In genomic region chr5:15600342-15600741, GRCm38 (mm10) we compare ENCODE assay signal across 21 mouse cellular contexts. TPM values are rescaled to one million over a fixed set of nuclear protein-coding genes. Genes with fewer than 3 reads are reported as not detected.
A peak's percentile ranks its signal among the peaks of the same experiment; 100 is the strongest.
DNase-seq lines count a peak whose midpoint lies in the region; ATAC-seq and TF ChIP-seq lines count a peak whose summit lies in the region.
"Not testable (repeated sequence)": the region's sequence is repeated elsewhere in the genome, so short reads cannot be mapped to it uniquely, and the experiment has no call there.
"Had no signal": no experiment of that assay in that cellular context is flagged by ENCODE, and none has a peak within 500 bp of the region (broad histone marks: within the 10 kb centered on the region; RNA-seq: fewer than 3 reads in every experiment).

No protein-coding gene starts in this region.

- H3K4me2 ChIP-seq in embryonic facial prominence, embryonic 11.5 days (ENCODE audit: low read depth, low read length) = not testable (repeated sequence)

- H3K4me1 ChIP-seq in E14TG2a.4 (replicated peaks; ENCODE audit: low read depth, low read length); embryonic facial prominence, embryonic 11.5 days (ENCODE audit: control insufficient read depth, insufficient read depth, low read length): not testable (repeated sequence)

- not testable (repeated sequence) for H3K4me3 ChIP-seq in E14TG2a.4 (replicated peaks; ENCODE audit: low read length); embryonic facial prominence, embryonic 11.5 days (ENCODE audit: low read depth, low read length)

- WGBS in embryonic facial prominence, embryonic 11.5 days = 36% methylated on average over 4 of the region's 4 CpGs

- H3K27ac ChIP-seq in embryonic facial prominence, embryonic 11.5 days (replicated peaks; ENCODE audit: low read depth, low read length) = not testable (repeated sequence)

- not testable (repeated sequence) for H3K9me3 ChIP-seq in E14TG2a.4 (ENCODE audit: low read length); embryonic facial prominence, embryonic 11.5 days (replicated peaks; ENCODE audit: control insufficient read depth, low read length)

- not testable (repeated sequence) for H3K36me3 ChIP-seq in E14TG2a.4 (ENCODE audit: insufficient read depth, low read length); embryonic facial prominence, embryonic 11.5 days (replicated peaks; ENCODE audit: control insufficient read depth, insufficient read depth, low read depth, low read length)

- peak; percentile 39 for DNase-seq in adipocyte (ENCODE audit: low spot score)
- DNase-seq in embryonic facial prominence, embryonic 11.5 days (ENCODE audit: low spot score) = peak; percentile 39
- peak; percentile 6 to 12 for DNase-seq in heart, postnatal 10 days
- DNase-seq in kidney, postnatal 36 days = peak; percentile 19 to 32
- peak; percentile 13 for DNase-seq in liver
- peak; percentile 4 for DNase-seq in right cerebral cortex, postnatal 14 days

- intact Hi-C loops in heart, postnatal 10 days (cut with DNase I) = not testable (repeated sequence)

- H3K27me3 ChIP-seq in E14TG2a.4 (ENCODE audit: insufficient read depth, low read length); embryonic facial prominence, embryonic 11.5 days (ENCODE audit: control insufficient read depth, insufficient read depth, low read length): not testable (repeated sequence)

- not testable (repeated sequence) for H3K9ac ChIP-seq in embryonic facial prominence, embryonic 11.5 days (replicated peaks; ENCODE audit: low read length)

- not testable (repeated sequence) for ATAC-seq in embryonic facial prominence, embryonic 11.5 days (replicated peaks; ENCODE audit: insufficient number of reproducible peaks, low FRiP score, low TSS enrichment, low read depth)

- TF ChIP-seq CTCF in E14TG2a.4 (conservative IDR thresholded peaks at IDR 0.05; ENCODE audit: low read length) = peak; percentile 35; the same call in 1 of the 2 replicates

RNA-seq across cellular contexts. Expression of gene Speer4d, which starts 18.5 kb away (rescaled TPM):
- not detected in 2 replicates for polyA plus RNA-seq in embryonic facial prominence, embryonic 11.5 days (2014; fragmentation: Nextera tagmentation; extraction: Ambion mirVana)
- total RNA-seq in heart, postnatal 10 days (2021) = not detected
- total RNA-seq: gastrocnemius, adult 18-20 months; granulocyte monocyte progenitor cell, adult 5-6 weeks had no signal
- polyA plus RNA-seq: brain, embryonic 14.5 days; embryonic facial prominence, embryonic 10.5 days; forebrain, embryonic 15.5 days; heart, embryonic 14.5 days; hindbrain, embryonic 11.5 days; inflammation-experienced regulatory T-cells, adult 6 months; kidney, embryonic 15.5 days; limb, embryonic 15.5 days; macrophage; midbrain, embryonic 13.5 days; neural tube, embryonic 14.5 days; Patski had no signal

RNA-seq across cellular contexts. Expression of gene Gm21083, which starts 23.2 kb away (rescaled TPM):
- polyA plus RNA-seq in embryonic facial prominence, embryonic 11.5 days (2014; fragmentation: Nextera tagmentation; extraction: Ambion mirVana) = not detected in 2 replicates
- not detected for total RNA-seq in heart, postnatal 10 days (2021)
- total RNA-seq: gastrocnemius, adult 18-20 months; granulocyte monocyte progenitor cell, adult 5-6 weeks had no signal
- polyA plus RNA-seq: brain, embryonic 14.5 days; embryonic facial prominence, embryonic 10.5 days; forebrain, embryonic 15.5 days; hindbrain, embryonic 11.5 days; inflammation-experienced regulatory T-cells, adult 6 months; kidney, embryonic 15.5 days; macrophage; midbrain, embryonic 13.5 days; neural tube, embryonic 14.5 days; Patski had no signal

RNA-seq across cellular contexts. Expression of gene 4930572O03Rik, which starts 56.5 kb away (rescaled TPM):
- not detected in 2 replicates for polyA plus RNA-seq in embryonic facial prominence, embryonic 11.5 days (2014; fragmentation: Nextera tagmentation; extraction: Ambion mirVana)
- total RNA-seq in heart, postnatal 10 days (2021) = not detected
- total RNA-seq: gastrocnemius, adult 18-20 months; granulocyte monocyte progenitor cell, adult 5-6 weeks had no signal
- polyA plus RNA-seq: brain, embryonic 14.5 days; embryonic facial prominence, embryonic 10.5 days; forebrain, embryonic 15.5 days; heart, embryonic 14.5 days; hindbrain, embryonic 11.5 days; inflammation-experienced regulatory T-cells, adult 6 months; kidney, embryonic 15.5 days; limb, embryonic 15.5 days; macrophage; midbrain, embryonic 13.5 days; neural tube, embryonic 14.5 days; Patski had no signal
